Mouse (Mus musculus): Measurements from ENCODE around the gene Bysl. TPM values are rescaled to one million over a fixed set of nuclear protein-coding genes. Genes with fewer than 3 reads are reported as not detected.

The Bysl gene
- polyA plus RNA-seq, 1 experiment, result 31.1 TPM

DNA sequence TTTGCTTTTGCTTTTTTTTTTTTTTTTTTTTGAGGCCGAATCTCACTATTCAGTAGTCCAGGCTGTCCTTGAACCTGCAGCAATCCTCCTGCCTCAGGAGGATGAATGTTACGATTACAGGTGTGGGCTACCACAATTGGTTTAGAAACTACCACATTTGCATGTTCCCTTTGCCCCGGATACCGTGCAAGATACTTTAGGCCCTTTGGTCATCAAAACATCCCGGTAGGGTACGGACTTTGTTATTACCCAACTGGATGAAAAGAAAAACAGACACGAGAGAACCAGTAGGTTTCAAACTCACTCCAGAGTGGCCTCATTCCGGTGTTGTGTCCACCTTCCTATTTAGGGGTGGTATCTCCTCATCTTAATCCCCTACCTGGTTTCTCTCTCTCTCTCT lies 22.8 kb downstream of the Bysl start:
- TF ChIP-seq CTCF (IDR thresholded peaks at IDR 0.05; ENCODE audit: borderline replicate concordance, extremely low read depth, insufficient read depth, insufficient read length) (no peak), POLR2A (IDR thresholded peaks at IDR 0.05; ENCODE audit: borderline replicate concordance, extremely low read depth, insufficient read depth, insufficient read length, poor library complexity, severe bottlenecking) (no peak)
- no peak for DNase-seq (ENCODE audit: low read depth)

DNA sequence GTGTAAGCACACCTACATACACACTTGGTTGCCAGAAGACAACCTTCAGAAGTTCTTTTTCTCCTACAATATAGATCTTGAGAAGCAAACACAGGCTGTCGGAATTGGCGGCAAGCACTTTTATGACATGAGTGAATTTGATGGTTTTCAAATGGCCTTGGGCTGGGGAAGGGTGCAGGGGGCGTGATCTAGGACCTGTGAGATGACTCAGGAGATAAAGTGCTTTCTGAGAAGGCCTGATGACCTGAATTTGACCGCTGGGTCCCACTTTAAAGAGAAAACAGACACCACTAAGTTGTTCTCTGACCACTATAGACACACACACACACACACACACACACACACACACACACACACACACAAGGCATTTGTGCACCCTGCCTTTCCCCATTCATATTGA lies 30.3 kb downstream of the Bysl start:
- DNase-seq (ENCODE audit: low read depth), result no peak
- no peak for TF ChIP-seq POLR2A (IDR thresholded peaks at IDR 0.05; ENCODE audit: borderline replicate concordance, extremely low read depth, insufficient read depth, insufficient read length, poor library complexity, severe bottlenecking)
- no peak for TF ChIP-seq CTCF (IDR thresholded peaks at IDR 0.05; ENCODE audit: borderline replicate concordance, extremely low read depth, insufficient read depth, insufficient read length)

DNA sequence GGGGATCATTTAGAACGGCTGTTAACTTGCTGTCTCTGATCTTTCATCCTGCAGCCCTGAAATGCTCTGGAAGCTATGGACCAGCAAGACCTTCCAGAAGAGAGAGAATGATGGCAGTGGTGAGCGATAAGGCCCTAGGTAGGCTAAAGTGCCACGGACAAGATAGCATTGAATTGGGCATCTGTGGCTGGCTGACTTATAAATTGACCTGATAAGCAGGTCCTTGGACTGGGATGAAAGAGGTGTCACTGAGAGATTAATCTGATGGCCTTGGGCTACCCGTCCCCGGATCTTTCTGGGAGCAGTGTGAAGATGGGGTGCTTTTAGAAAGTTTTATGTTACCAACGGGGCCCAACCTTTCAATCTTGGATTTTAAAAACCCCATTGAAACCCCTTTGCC lies 32.6 kb downstream of the Bysl start:
- no peak for DNase-seq (ENCODE audit: low read depth)
- no peak for TF ChIP-seq CTCF (IDR thresholded peaks at IDR 0.05; ENCODE audit: borderline replicate concordance, extremely low read depth, insufficient read depth, insufficient read length)
- no peak for TF ChIP-seq POLR2A (IDR thresholded peaks at IDR 0.05; ENCODE audit: borderline replicate concordance, extremely low read depth, insufficient read depth, insufficient read length, poor library complexity, severe bottlenecking)

DNA sequence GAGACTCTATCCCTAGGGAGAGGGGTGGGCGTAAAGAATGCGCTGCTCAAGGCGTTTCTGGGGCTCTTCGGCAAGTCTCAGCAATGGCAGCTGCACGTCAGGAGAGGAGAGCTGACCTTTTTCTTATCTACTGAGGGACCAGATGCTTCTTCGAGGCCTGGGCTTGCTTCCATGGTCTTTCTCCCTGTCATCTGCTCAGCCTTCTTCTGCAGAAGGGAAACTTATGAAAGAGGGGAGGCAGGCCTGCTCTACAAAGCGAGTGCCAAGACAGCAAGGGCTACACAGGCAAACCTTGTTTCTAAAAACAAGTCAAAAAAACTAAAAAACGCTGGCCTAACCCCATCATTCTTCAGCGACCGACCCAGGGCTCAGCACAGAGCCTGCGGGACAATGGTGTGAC lies 36.5 kb downstream of the Bysl start:
- DNase-seq (ENCODE audit: low read depth), result no peak
- no peak for TF ChIP-seq CTCF (IDR thresholded peaks at IDR 0.05; ENCODE audit: borderline replicate concordance, extremely low read depth, insufficient read depth, insufficient read length)

DNA sequence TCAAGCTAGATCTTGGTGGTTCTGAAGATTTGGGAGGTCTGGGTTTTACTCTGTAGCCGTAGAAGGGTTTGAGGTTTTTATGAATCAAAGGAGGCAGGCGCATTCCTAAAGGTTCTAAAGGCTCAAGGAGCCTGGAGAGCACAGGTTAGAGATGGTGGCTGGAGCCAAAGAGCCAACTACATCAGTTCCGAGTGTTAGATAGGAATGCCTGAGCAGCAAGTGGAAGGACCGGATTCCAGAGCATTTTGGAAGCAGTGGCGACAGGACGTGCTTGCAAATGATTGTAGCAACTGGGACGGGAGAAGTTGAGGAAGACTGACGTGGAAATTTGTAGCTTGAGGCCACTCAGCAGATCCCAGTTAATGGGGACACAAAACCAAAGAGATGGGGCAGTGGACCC lies 37.3 kb downstream of the Bysl start:
- DNase-seq (ENCODE audit: low read depth), result no peak
- TF ChIP-seq POLR2A (IDR thresholded peaks at IDR 0.05; ENCODE audit: borderline replicate concordance, extremely low read depth, insufficient read depth, insufficient read length, poor library complexity, severe bottlenecking) (no peak), CTCF (IDR thresholded peaks at IDR 0.05; ENCODE audit: borderline replicate concordance, extremely low read depth, insufficient read depth, insufficient read length) (no peak)

DNA sequence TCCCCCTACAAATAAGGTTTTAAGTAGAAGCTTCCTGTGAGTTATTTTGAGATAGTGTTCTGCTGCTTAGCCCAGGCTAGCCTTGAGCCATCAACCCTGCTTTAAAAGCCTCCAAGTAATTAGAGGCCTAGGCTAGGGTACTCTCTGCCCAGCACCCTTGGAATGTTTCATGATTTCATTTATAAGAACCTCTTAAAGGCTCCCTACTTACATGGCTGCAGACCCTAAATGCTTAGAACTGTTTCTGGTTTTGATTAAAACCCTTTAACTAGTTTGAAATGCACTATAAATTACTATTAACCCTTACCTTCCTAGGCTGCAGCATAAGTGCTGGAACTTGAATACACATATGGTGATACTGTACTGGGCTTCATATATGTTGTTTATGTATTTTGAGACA lies 38.9 kb downstream of the Bysl start:
- no peak for DNase-seq (ENCODE audit: low read depth)
- TF ChIP-seq POLR2A (IDR thresholded peaks at IDR 0.05; ENCODE audit: borderline replicate concordance, extremely low read depth, insufficient read depth, insufficient read length, poor library complexity, severe bottlenecking), result no peak

DNA sequence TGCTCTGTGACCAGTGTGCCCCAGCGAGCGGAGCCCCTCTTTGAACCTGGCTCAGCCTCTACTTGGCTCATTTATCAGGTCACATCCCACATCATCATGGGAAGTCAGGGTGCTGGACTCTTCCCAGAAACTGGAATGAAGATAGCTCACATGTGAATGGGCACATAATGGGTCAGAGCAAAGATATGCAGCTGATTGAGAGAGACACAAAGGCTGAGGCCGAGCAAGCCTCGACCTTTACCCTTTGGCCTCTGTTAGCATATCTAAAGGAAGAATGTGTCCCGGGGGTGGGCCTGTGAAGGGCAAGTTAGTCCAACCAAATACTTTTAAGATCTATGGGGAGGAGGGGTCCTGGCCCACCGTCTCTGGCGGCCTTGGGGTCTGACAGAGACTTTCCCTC lies 39.7 kb downstream of the Bysl start:
- no peak for DNase-seq (ENCODE audit: low read depth)
- TF ChIP-seq CTCF (IDR thresholded peaks at IDR 0.05; ENCODE audit: borderline replicate concordance, extremely low read depth, insufficient read depth, insufficient read length) (no peak), POLR2A (IDR thresholded peaks at IDR 0.05; ENCODE audit: borderline replicate concordance, extremely low read depth, insufficient read depth, insufficient read length, poor library complexity, severe bottlenecking) (no peak)

DNA sequence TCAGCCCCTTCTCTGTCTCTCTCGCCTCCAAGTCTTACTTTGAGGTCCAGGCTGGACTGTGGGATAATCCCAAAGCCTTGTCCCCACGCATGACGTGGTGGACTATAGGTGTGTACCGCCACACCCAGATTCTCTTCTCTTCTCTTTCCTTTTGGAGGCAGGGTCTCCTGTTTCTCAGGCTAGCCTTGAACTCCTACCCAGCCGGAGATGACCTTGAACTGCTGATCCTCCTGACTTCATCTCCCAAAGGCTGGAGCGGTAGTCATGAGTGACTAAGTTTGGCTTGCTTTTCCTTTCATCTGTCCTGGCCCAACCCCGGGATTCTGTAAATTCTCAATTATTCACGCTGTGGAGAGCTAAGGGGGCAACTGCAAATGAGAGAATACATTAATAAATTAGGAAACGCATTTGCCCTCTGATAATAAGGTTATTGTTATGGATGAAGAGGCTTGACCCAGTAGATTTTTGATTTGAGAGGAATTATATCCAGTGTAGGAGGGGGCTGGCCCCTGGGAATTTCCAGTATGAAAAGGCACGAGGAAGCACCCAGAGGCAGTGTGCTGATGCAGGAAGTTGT lies 42.3 kb downstream of the Bysl start:
- TF ChIP-seq POLR2A (IDR thresholded peaks at IDR 0.05; ENCODE audit: borderline replicate concordance, extremely low read depth, insufficient read depth, insufficient read length, poor library complexity, severe bottlenecking), result no peak
- no peak for TF ChIP-seq CTCF (IDR thresholded peaks at IDR 0.05; ENCODE audit: borderline replicate concordance, extremely low read depth, insufficient read depth, insufficient read length)
- peak; percentile 23 for DNase-seq (ENCODE audit: low read depth)

DNA sequence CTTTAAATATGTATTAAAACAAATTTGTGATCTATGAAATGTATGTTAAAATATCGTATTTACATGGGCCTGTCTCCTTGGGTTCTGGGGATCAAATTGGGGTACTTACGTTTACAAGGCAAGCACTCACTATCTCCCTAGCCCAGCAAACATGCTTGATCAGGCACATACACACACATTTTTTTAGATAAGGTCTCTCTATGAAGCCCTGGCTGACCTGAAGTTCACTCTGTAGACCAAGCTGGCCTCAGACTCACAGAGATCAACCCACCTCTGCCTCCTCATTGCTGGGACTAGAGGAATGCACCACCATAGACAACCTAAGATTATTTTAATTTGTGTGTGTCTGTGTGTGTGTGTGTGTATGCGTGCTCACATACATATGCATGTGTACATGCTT lies 42.9 kb downstream of the Bysl start:
- no peak for DNase-seq (ENCODE audit: low read depth)
- TF ChIP-seq POLR2A (IDR thresholded peaks at IDR 0.05; ENCODE audit: borderline replicate concordance, extremely low read depth, insufficient read depth, insufficient read length, poor library complexity, severe bottlenecking), result no peak
- no peak for TF ChIP-seq CTCF (IDR thresholded peaks at IDR 0.05; ENCODE audit: borderline replicate concordance, extremely low read depth, insufficient read depth, insufficient read length)

DNA sequence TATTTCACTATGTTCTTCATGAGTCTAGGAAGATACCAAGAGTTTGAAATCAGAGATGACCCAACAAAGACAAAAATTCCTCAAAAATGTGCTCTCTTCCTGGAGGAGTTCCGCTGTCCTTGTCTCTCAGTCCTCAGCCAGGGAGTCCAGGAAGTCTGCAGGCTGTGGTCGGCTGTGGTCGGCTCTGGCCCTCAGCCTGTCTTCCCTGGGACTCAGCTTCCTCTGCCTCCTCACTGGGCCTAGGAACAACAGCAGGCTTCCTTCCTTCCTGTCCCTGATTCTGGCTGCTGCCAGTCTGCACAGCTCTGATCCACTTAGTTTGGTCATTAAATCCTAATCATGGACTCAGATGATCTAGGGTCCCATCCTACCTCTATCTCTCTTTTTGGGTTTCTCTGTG lies 44.0 kb downstream of the Bysl start:
- no peak for TF ChIP-seq POLR2A (IDR thresholded peaks at IDR 0.05; ENCODE audit: borderline replicate concordance, extremely low read depth, insufficient read depth, insufficient read length, poor library complexity, severe bottlenecking)
- no peak for TF ChIP-seq CTCF (IDR thresholded peaks at IDR 0.05; ENCODE audit: borderline replicate concordance, extremely low read depth, insufficient read depth, insufficient read length)
- DNase-seq (ENCODE audit: low read depth), result no peak

DNA sequence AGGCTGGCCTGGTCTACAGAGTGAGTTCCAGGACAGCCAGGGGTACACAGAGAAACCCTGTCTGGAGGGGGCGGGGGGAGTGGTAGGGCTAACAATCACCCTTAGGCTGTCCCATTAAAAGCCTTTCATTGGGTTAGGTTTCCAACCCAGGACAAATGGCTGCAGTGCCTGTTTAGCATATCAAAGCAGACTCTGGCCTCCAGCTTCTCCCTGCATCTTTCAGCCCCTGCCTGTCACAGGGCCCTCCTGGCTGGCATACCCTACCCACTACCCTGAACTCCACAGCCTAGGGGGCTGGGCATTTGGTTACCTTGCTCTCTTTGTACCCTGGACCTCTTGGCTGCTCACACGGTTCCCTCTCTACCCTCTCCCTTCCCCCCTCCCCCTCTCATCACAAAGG lies 45.2 kb downstream of the Bysl start:
- TF ChIP-seq POLR2A (IDR thresholded peaks at IDR 0.05; ENCODE audit: borderline replicate concordance, extremely low read depth, insufficient read depth, insufficient read length, poor library complexity, severe bottlenecking) (no peak), CTCF (IDR thresholded peaks at IDR 0.05; ENCODE audit: borderline replicate concordance, extremely low read depth, insufficient read depth, insufficient read length) (no peak)
- DNase-seq (ENCODE audit: low read depth), result peak; percentile 58

DNA sequence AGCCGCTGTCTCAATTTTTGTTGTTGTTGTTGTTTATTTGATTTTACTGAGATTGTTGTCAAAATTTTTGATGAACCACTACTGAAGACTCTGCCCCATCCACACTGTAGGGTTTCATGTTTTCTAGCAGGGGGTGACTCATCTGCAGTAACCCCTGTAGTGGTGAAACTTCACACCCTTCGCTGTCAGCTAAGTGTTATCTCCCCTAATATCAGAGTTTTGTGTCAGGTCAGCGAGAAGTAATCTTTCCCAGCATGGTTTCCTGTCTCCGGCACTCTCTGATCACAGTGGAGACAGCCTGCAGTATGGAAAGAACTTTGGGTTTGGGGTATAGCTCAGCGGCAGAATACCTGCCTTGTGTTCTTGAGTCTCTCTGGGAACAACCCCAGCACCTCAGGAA lies 46.7 kb downstream of the Bysl start:
- TF ChIP-seq POLR2A (IDR thresholded peaks at IDR 0.05; ENCODE audit: borderline replicate concordance, extremely low read depth, insufficient read depth, insufficient read length, poor library complexity, severe bottlenecking), result no peak
- DNase-seq (ENCODE audit: low read depth), result no peak

DNA sequence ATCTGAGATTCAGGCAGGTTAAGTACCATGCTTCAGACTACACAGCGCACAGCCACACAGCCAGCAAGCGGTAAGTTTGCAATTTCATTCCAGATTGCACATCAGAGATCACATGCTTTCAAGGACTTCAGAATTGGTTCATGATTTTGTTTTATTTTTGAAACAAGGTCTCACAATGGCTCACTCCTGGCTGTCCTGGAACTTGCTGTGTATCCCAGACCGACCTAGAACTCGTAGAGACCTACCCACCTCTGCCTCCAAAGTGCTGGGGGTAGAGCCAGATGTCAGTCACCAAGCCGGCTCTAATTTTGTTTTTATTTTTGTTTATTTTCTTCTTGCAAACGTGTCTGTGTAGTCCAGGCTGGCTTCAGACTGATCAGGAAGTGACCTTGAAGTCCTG lies 48.4 kb downstream of the Bysl start:
- TF ChIP-seq POLR2A (IDR thresholded peaks at IDR 0.05; ENCODE audit: borderline replicate concordance, extremely low read depth, insufficient read depth, insufficient read length, poor library complexity, severe bottlenecking), result no peak
- no peak for TF ChIP-seq CTCF (IDR thresholded peaks at IDR 0.05; ENCODE audit: borderline replicate concordance, extremely low read depth, insufficient read depth, insufficient read length)
- no peak for DNase-seq (ENCODE audit: low read depth)
